Comparison of ENCODE assay signal across 8 mouse cellular contexts in genomic region chr9:46015081-46015551, GRCm38 (mm10). TPM values are rescaled to one million over a fixed set of nuclear protein-coding genes. Genes with fewer than 3 reads are reported as not detected.
A peak's percentile ranks its signal among the peaks of the same experiment; 100 is the strongest.
DNase-seq lines count a peak whose midpoint lies in the region; ATAC-seq and TF ChIP-seq lines count a peak whose summit lies in the region.

No protein-coding gene starts in this region.

- H3K4me3 ChIP-seq in MEL (ENCODE audit: control insufficient read depth in 1 of 2, insufficient read depth in 1 of 2, low read depth in 2 of 2, low read length in 2 of 2) = peak overlapping the region; percentile 90 to 93
- H3K4me3 ChIP-seq in embryonic facial prominence, embryonic 11.5 days (ENCODE audit: low read depth, low read length) = no peak overlapping the region
- H3K4me3 ChIP-seq in heart, embryonic 10.5 days = peak overlapping the region; percentile 99
- H3K4me3 ChIP-seq in kidney, embryonic 15.5 days (replicated peaks) = peak overlapping the region; percentile 14
- 0 out of 2 replicates have a peak overlapping the region, but pooled peaks have one; percentile 99 for H3K4me3 ChIP-seq in lung, postnatal 0 days (ENCODE audit: low read depth, low read length)
- H3K4me3 ChIP-seq in stomach, embryonic 14.5 days (ENCODE audit: low read depth, low read length) = no peak overlapping the region

- peaks cover 9 to 35% of the 10 kb centered on the region in 2 experiments for H3K36me3 ChIP-seq in MEL (ENCODE audit: control insufficient read depth in 1 of 2, insufficient read depth in 2 of 2, low read length in 2 of 2)
- H3K36me3 ChIP-seq in embryonic facial prominence, embryonic 11.5 days (replicated peaks; ENCODE audit: control insufficient read depth, insufficient read depth, low read depth, low read length) = no peaks in the 10 kb centered on the region
- H3K36me3 ChIP-seq in heart, embryonic 10.5 days = peaks cover 5% of the 10 kb centered on the region; the same call in 1 of the 2 replicates
- H3K36me3 ChIP-seq in kidney, embryonic 15.5 days = peaks cover 7% of the 10 kb centered on the region; the same call in 1 of the 2 replicates
- H3K36me3 ChIP-seq in lung, postnatal 0 days (ENCODE audit: insufficient read depth, low read length) = 0 out of 2 replicates have a peak, but pooled peaks cover 4% of the 10 kb centered on the region
- H3K36me3 ChIP-seq in stomach, embryonic 14.5 days (ENCODE audit: control insufficient read depth, insufficient read depth, low read length) = no peaks in the 10 kb centered on the region; the same call in 1 of the 2 replicates

- no peaks in the 10 kb centered on the region for H3K27me3 ChIP-seq in MEL (ENCODE audit: control insufficient read depth in 1 of 2, insufficient read depth in 2 of 2, low read length in 2 of 2)
- no peaks in the 10 kb centered on the region for H3K27me3 ChIP-seq in embryonic facial prominence, embryonic 11.5 days (ENCODE audit: control insufficient read depth, insufficient read depth, low read length)
- no peaks in the 10 kb centered on the region for H3K27me3 ChIP-seq in heart, embryonic 10.5 days (ENCODE audit: insufficient read depth, poor library complexity, severe bottlenecking)
- no peaks in the 10 kb centered on the region for H3K27me3 ChIP-seq in kidney, embryonic 15.5 days
- H3K27me3 ChIP-seq in lung, postnatal 0 days (replicated peaks; ENCODE audit: insufficient read depth, low read length) = no peaks in the 10 kb centered on the region
- H3K27me3 ChIP-seq in stomach, embryonic 14.5 days (ENCODE audit: control insufficient read depth, insufficient read depth, low read length) = no peaks in the 10 kb centered on the region

- TF ChIP-seq EP300 in MEL (IDR thresholded peaks at IDR 0.05; ENCODE audit: low read depth in 1 of 2, low read length in 2 of 2) = no peak
- no peak; the same call in 1 of the 2 replicates for TF ChIP-seq EP300 in lung, postnatal 0 days (IDR thresholded peaks at IDR 0.05)

- ATAC-seq in embryonic facial prominence, embryonic 11.5 days (replicated peaks; ENCODE audit: insufficient number of reproducible peaks, low FRiP score, low TSS enrichment, low read depth) = no peak
- no peak for ATAC-seq in kidney, embryonic 15.5 days (replicated peaks; ENCODE audit: low FRiP score)
- ATAC-seq in lung, postnatal 0 days = no peak
- ATAC-seq in stomach, embryonic 14.5 days (ENCODE audit: insufficient number of reproducible peaks, insufficient read depth, low FRiP score, low read depth) = no peak

- no peak for TF ChIP-seq RAD21 in MEL (IDR thresholded peaks at IDR 0.05; ENCODE audit: low read depth, low read length)

- WGBS in embryonic facial prominence, embryonic 11.5 days = 29% methylated on average over 8 of the region's 8 CpGs
- 30% methylated on average over 8 of the region's 8 CpGs for WGBS in heart, embryonic 10.5 days
- 50% methylated on average over 8 of the region's 8 CpGs for WGBS in kidney, embryonic 15.5 days
- 2% methylated on average over 8 of the region's 8 CpGs for WGBS in lung, postnatal 0 days
- WGBS in stomach, embryonic 14.5 days = 34% methylated on average over 8 of the region's 8 CpGs

- H3K9ac ChIP-seq in MEL (ENCODE audit: control insufficient read depth, low read depth, low read length, poor library complexity, severe bottlenecking) = peak overlapping the region; percentile 99
- no peak overlapping the region for H3K9ac ChIP-seq in embryonic facial prominence, embryonic 11.5 days (replicated peaks; ENCODE audit: low read length)
- H3K9ac ChIP-seq in kidney, embryonic 15.5 days = no peak overlapping the region
- no peak overlapping the region for H3K9ac ChIP-seq in lung, postnatal 0 days (replicated peaks; ENCODE audit: low read depth)
- no peak overlapping the region for H3K9ac ChIP-seq in stomach, embryonic 14.5 days (replicated peaks; ENCODE audit: low read depth, low read length)

- TF ChIP-seq POLR2A in MEL (IDR thresholded peaks at IDR 0.05; ENCODE audit: control insufficient read depth in 1 of 2, insufficient read depth in 1 of 2, low read depth in 1 of 2, low read length in 2 of 2, poor library complexity in 1 of 2) = no peak

- H3K79me2 ChIP-seq in MEL (ENCODE audit: control insufficient read depth, insufficient read depth, low read length, poor library complexity) = peaks cover 74% of the 10 kb centered on the region

- peaks cover 5 to 21% of the 10 kb centered on the region in 2 experiments for H3K4me1 ChIP-seq in MEL (ENCODE audit: control insufficient read depth in 1 of 2, insufficient read depth in 2 of 2, low read length in 2 of 2)
- H3K4me1 ChIP-seq in embryonic facial prominence, embryonic 11.5 days (ENCODE audit: control insufficient read depth, insufficient read depth, low read length) = peaks cover 3% of the 10 kb centered on the region; the same call in 1 of the 2 replicates
- H3K4me1 ChIP-seq in heart, embryonic 10.5 days = peaks cover 51% of the 10 kb centered on the region
- H3K4me1 ChIP-seq in kidney, embryonic 15.5 days = peaks cover 52% of the 10 kb centered on the region
- H3K4me1 ChIP-seq in lung, postnatal 0 days (ENCODE audit: insufficient read depth, low read depth, low read length) = peaks cover 21% of the 10 kb centered on the region; the same call in 1 of the 2 replicates
- peaks cover 36% of the 10 kb centered on the region for H3K4me1 ChIP-seq in stomach, embryonic 14.5 days (ENCODE audit: control insufficient read depth, insufficient read depth, low read length)

- peak overlapping the region; percentile 66 for H3K27ac ChIP-seq in MEL (ENCODE audit: control insufficient read depth, low read depth, low read length)
- H3K27ac ChIP-seq in embryonic facial prominence, embryonic 11.5 days (replicated peaks; ENCODE audit: low read depth, low read length) = no peak overlapping the region; the same call in 1 of the 2 replicates
- H3K27ac ChIP-seq in heart, embryonic 10.5 days = peak overlapping the region; percentile 52; the same call in 1 of the 2 replicates
- H3K27ac ChIP-seq in kidney, embryonic 15.5 days = peak overlapping the region; percentile 61
- H3K27ac ChIP-seq in lung, postnatal 0 days (ENCODE audit: low read length) = peak overlapping the region; percentile 97
- peak overlapping the region; percentile 68; the same call in 1 of the 2 replicates for H3K27ac ChIP-seq in stomach, embryonic 14.5 days (ENCODE audit: low read length)

- TF ChIP-seq CTCF in MEL (IDR thresholded peaks at IDR 0.05 in 2 of 3, conservative IDR thresholded peaks at IDR 0.05 in 1 of 3; ENCODE audit: control insufficient read depth in 1 of 3, insufficient read depth in 1 of 3, low read depth in 2 of 3, low read length in 3 of 3, poor library complexity in 1 of 3, severe bottlenecking in 1 of 3) = no peak
- TF ChIP-seq CTCF in lung, postnatal 0 days (IDR thresholded peaks at IDR 0.05) = no peak

- H3K9me3 ChIP-seq in MEL (replicated peaks; ENCODE audit: insufficient read depth, low read length) = no peaks in the 10 kb centered on the region
- H3K9me3 ChIP-seq in embryonic facial prominence, embryonic 11.5 days (replicated peaks; ENCODE audit: control insufficient read depth, low read length) = no peaks in the 10 kb centered on the region
- H3K9me3 ChIP-seq in heart, embryonic 10.5 days = no peaks in the 10 kb centered on the region
- no peaks in the 10 kb centered on the region for H3K9me3 ChIP-seq in kidney, embryonic 15.5 days (replicated peaks)
- no peaks in the 10 kb centered on the region for H3K9me3 ChIP-seq in lung, postnatal 0 days (ENCODE audit: low read length)
- no peaks in the 10 kb centered on the region for H3K9me3 ChIP-seq in stomach, embryonic 14.5 days (ENCODE audit: control insufficient read depth, low read depth, low read length)

- no peak overlapping the region for H3K4me2 ChIP-seq in embryonic facial prominence, embryonic 11.5 days (ENCODE audit: low read depth, low read length)
- H3K4me2 ChIP-seq in kidney, embryonic 15.5 days = peak overlapping the region; percentile 76
- peak overlapping the region; percentile 58 for H3K4me2 ChIP-seq in lung, postnatal 0 days (replicated peaks; ENCODE audit: low read depth, low read length)
- H3K4me2 ChIP-seq in stomach, embryonic 14.5 days (replicated peaks; ENCODE audit: low read depth, low read length) = peak overlapping the region; percentile 89

- DNase-seq in 3134 (ENCODE audit: extremely low read depth, insufficient read length, low spot score) = peak; percentile 16
- peak; percentile 81 for DNase-seq in MEL (ENCODE audit: low read depth, low spot score)
- peak; percentile 35 for DNase-seq in embryonic facial prominence, embryonic 11.5 days (ENCODE audit: low spot score)
- DNase-seq in heart, embryonic 10.5 days (ENCODE audit: low spot score) = no peak
- peak; percentile 64 for DNase-seq in lung, postnatal 0 days (ENCODE audit: low spot score)
- no peak for DNase-seq in thymus, postnatal 10 days (ENCODE audit: low spot score in 2 of 2)

TF ChIP-seq in MEL, 35 proteins besides CTCF, POLR2A, EP300 and RAD21 (continues in another document):
- no peak for TF ChIP-seq NELFE (IDR thresholded peaks at IDR 0.05; ENCODE audit: low read depth, low read length)
- TF ChIP-seq USF2 (IDR thresholded peaks at IDR 0.05; ENCODE audit: borderline replicate concordance in 1 of 2, insufficient read depth in 1 of 2, low read depth in 1 of 2, low read length in 2 of 2) = peak in 1 of 2 experiments; percentile 64; a peak in 2 of 4 replicates
- no peak for TF ChIP-seq POLR2AphosphoS5 (IDR thresholded peaks at IDR 0.05; ENCODE audit: borderline replicate concordance, low read depth, low read length)

RNA-seq across cellular contexts. Expression of gene Sik3, which starts 2.5 kb away (rescaled TPM):
- 63.3 and 78.7 TPM in 2 replicates for total RNA-seq in MEL (2012; rRNA removed)
- polyA plus RNA-seq in MEL (2012; ENCODE audit: insufficient read depth in 1 of 2, insufficient read length in 2 of 2, low read depth in 1 of 2, low replicate concordance in 2 of 2, missing spikeins in 1 of 2) = 100 to 1,000 TPM in 1 of 2 experiments, not detected in 1; 111 TPM
- polyA plus RNA-seq in embryonic facial prominence, embryonic 11.5 days (2014; fragmentation: Nextera tagmentation; extraction: Ambion mirVana) = 6.9 and 8.2 TPM in 2 replicates
- polyA plus RNA-seq in heart, embryonic 10.5 days (2016; fragmentation: Nextera tagmentation; extraction: Ambion mirVana) = 6.4 and 8.0 TPM in 2 replicates
- 9.9 and 10.2 TPM in 2 replicates for polyA plus RNA-seq in kidney, embryonic 15.5 days (2015; fragmentation: Nextera tagmentation; extraction: Ambion mirVana)
- polyA plus RNA-seq in lung, postnatal 0 days (2015; fragmentation: Nextera tagmentation; extraction: Ambion mirVana) = 8.9 and 9.3 TPM in 2 replicates
- 8.7 and 9.6 TPM in 2 replicates for polyA plus RNA-seq in stomach, embryonic 14.5 days (2014; fragmentation: Nextera tagmentation; extraction: Ambion mirVana)

RNA-seq across cellular contexts. Expression of gene Pafah1b2, which starts 2.6 kb away (rescaled TPM):
- 125 and 127 TPM in 2 replicates for total RNA-seq in MEL (2012; rRNA removed)
- 100 to 1,000 TPM; 131 to 178 TPM for polyA plus RNA-seq in MEL (2012; ENCODE audit: insufficient read depth in 1 of 2, insufficient read length in 2 of 2, low read depth in 1 of 2, low replicate concordance in 2 of 2, missing spikeins in 1 of 2)
- 227 and 229 TPM in 2 replicates for polyA plus RNA-seq in embryonic facial prominence, embryonic 11.5 days (2014; fragmentation: Nextera tagmentation; extraction: Ambion mirVana)
- 183 and 212 TPM in 2 replicates for polyA plus RNA-seq in heart, embryonic 10.5 days (2016; fragmentation: Nextera tagmentation; extraction: Ambion mirVana)
- 162 and 170 TPM in 2 replicates for polyA plus RNA-seq in kidney, embryonic 15.5 days (2015; fragmentation: Nextera tagmentation; extraction: Ambion mirVana)
- 82.8 and 84.6 TPM in 2 replicates for polyA plus RNA-seq in lung, postnatal 0 days (2015; fragmentation: Nextera tagmentation; extraction: Ambion mirVana)
- 177 and 180 TPM in 2 replicates for polyA plus RNA-seq in stomach, embryonic 14.5 days (2014; fragmentation: Nextera tagmentation; extraction: Ambion mirVana)

Comparison
In these comparisons a context has a peak if more than half of its experiments do, and no peak if none do; other contexts are left out.
1. DNase-seq: peak in 3134 (single experiment), MEL (single experiment), embryonic facial prominence, embryonic 11.5 days (single experiment) and lung, postnatal 0 days (single experiment); none in heart, embryonic 10.5 days (single experiment) and thymus, postnatal 10 days (0 of 2).
2. H3K4me3 ChIP-seq: peak in MEL (2 of 2), heart, embryonic 10.5 days (single experiment), kidney, embryonic 15.5 days (single experiment) and lung, postnatal 0 days (single experiment); none in embryonic facial prominence, embryonic 11.5 days (single experiment) and stomach, embryonic 14.5 days (single experiment).